Mouse (Mus musculus): Measurements from ENCODE around the gene Olfr727. TPM values are rescaled to one million over a fixed set of nuclear protein-coding genes. Genes with fewer than 3 reads are reported as not detected.

Gene Olfr727
- polyA plus RNA-seq (2012; rRNA removed), result not detected in 2 replicates

DNA sequence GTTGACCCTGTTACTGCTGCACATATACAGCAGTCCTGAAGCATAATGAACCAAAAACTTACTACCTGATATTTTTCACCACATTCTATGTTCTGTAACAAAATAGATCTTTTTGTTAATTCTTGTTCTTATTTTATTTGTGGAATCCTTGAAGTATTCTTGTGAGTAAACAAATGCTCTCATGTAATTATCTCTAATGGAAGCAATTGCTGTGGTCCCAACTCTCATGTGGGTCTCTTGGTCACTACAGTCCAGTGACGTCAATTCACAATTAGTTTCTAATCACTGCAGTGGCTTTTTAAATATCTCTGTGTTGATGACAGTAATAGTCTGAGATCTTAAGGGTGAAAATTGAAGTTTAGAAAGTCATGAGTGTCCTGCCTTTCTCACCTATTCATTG is at the start of gene Olfr727:
TSS of gene Olfr727 (plus strand) at position 301 of the 400 bp plus-strand sequence.
- no peak within 1 kb of the TSS for H3K4me3 ChIP-seq (replicated peaks; ENCODE audit: insufficient read depth, low read depth, low read length)
- no peak for DNase-seq
- H3K27ac ChIP-seq (ENCODE audit: insufficient read depth, low read length), result no peak within 1 kb of the TSS
- no peaks in the 10 kb centered on the region for H3K4me1 ChIP-seq (ENCODE audit: control insufficient read depth, insufficient read depth, low read length)
- TF ChIP-seq POLR2A (IDR thresholded peaks at IDR 0.05; ENCODE audit: borderline replicate concordance, insufficient read depth, low read length) (no peak), CTCF (IDR thresholded peaks at IDR 0.05; ENCODE audit: borderline replicate concordance, insufficient read depth, low read depth, low read length) (no peak)
- H3K27me3 ChIP-seq (ENCODE audit: control insufficient read depth, insufficient read depth, low read length), result no peaks in the 10 kb centered on the region
- 91% methylated on average over 1 of the region's 1 CpGs for WGBS

DNA sequence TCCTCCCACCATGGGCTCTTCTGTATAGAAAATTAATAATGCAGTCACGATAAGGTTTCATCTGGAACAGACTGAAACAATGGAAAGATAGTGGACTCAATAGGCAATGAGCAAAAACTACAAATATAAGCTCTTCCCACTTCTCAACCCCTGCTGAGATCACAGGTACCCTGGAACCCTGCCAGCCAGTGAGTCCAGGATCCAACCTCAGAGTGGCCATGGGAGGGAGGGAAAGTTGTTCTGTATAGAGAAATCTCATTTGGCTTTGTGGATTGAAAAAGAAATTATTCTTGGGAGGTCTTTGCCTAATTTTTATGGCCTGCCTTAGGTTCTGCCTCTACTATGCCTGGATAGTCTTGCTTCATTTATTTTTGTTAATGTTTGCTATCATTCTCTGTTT is 32.1 kb upstream of the Olfr727 start, which contains the start of gene Olfr726:
TSS of gene Olfr726 (minus strand) at position 101 of the 400 bp plus-strand sequence.
- H3K27me3 ChIP-seq (ENCODE audit: control insufficient read depth, insufficient read depth, low read length), result no peaks in the 10 kb centered on the region
- no peak within 1 kb of the TSS for H3K27ac ChIP-seq (ENCODE audit: insufficient read depth, low read length)
- no peak for DNase-seq
- WGBS, result 66% methylated on average over 1 of the region's 1 CpGs
- no peaks in the 10 kb centered on the region for H3K4me1 ChIP-seq (ENCODE audit: control insufficient read depth, insufficient read depth, low read length)
- H3K4me3 ChIP-seq (replicated peaks; ENCODE audit: insufficient read depth, low read depth, low read length), result no peak within 1 kb of the TSS
- TF ChIP-seq POLR2A (IDR thresholded peaks at IDR 0.05; ENCODE audit: borderline replicate concordance, insufficient read depth, low read length) (no peak), CTCF (IDR thresholded peaks at IDR 0.05; ENCODE audit: borderline replicate concordance, insufficient read depth, low read depth, low read length) (no peak)

DNA sequence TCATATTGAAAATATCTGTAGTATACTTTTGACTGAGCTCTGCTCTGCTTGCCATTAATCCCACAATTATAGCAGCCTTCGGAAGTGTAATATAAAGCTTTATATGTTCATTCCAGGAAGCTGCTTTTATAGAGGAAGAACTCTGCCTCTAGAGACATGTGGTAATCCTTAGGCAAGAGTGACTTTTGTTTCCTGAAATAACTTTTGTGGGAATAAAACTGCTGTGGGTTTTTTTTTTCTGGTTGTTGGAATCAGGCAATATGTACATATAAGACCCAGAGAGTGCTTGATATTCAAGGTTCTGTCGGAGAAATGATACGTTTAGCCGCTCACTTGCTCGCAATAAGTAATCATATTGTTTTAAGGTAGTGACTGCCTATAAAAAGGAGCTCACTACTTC is 19.6 kb downstream of the Olfr727 start, which contains the start of gene Olfr728:
TSS of gene Olfr728 (minus strand) at position 101 of the 400 bp plus-strand sequence.
- no peak within 1 kb of the TSS for H3K4me3 ChIP-seq (replicated peaks; ENCODE audit: insufficient read depth, low read depth, low read length)
- no peaks in the 10 kb centered on the region for H3K4me1 ChIP-seq (ENCODE audit: control insufficient read depth, insufficient read depth, low read length)
- TF ChIP-seq POLR2A (IDR thresholded peaks at IDR 0.05; ENCODE audit: borderline replicate concordance, insufficient read depth, low read length) (no peak), CTCF (IDR thresholded peaks at IDR 0.05; ENCODE audit: borderline replicate concordance, insufficient read depth, low read depth, low read length) (no peak)
- 90% methylated on average over 5 of the region's 5 CpGs for WGBS
- H3K27ac ChIP-seq (ENCODE audit: insufficient read depth, low read length), result no peak within 1 kb of the TSS
- DNase-seq, result no peak
- no peaks in the 10 kb centered on the region for H3K27me3 ChIP-seq (ENCODE audit: control insufficient read depth, insufficient read depth, low read length)

DNA sequence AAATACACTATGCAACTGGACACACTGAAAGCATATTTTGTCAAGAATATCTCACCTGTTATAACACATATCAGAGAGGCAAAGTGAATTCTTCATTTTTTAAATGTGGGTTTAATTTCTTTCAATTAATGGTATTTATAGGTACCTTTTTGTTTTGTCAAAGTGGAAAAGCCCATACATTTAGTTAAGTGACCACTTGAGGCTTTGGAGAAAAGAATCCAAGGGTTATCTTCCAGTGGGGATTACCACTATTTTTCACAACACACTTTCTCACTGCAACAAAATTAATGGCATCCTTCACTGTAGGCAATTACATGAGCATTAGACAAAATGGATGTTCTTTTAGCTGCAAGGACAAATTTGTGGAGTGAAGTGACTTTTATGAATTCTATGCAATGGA is 29.8 kb downstream of the Olfr727 start, which contains the start of gene Olfr729:
TSS of gene Olfr729 (minus strand) at position 101 of the 400 bp plus-strand sequence.
- no peak within 1 kb of the TSS for H3K4me3 ChIP-seq (replicated peaks; ENCODE audit: insufficient read depth, low read depth, low read length)
- H3K27me3 ChIP-seq (ENCODE audit: control insufficient read depth, insufficient read depth, low read length), result no peaks in the 10 kb centered on the region
- H3K27ac ChIP-seq (ENCODE audit: insufficient read depth, low read length), result no peak within 1 kb of the TSS
- TF ChIP-seq CTCF (IDR thresholded peaks at IDR 0.05; ENCODE audit: borderline replicate concordance, insufficient read depth, low read depth, low read length) (no peak), POLR2A (IDR thresholded peaks at IDR 0.05; ENCODE audit: borderline replicate concordance, insufficient read depth, low read length) (no peak)
- no peaks in the 10 kb centered on the region for H3K4me1 ChIP-seq (ENCODE audit: control insufficient read depth, insufficient read depth, low read length)
- no peak for DNase-seq

Other genes with a start within 250 kb of the Olfr727 start
- not detected in 2 replicates for gene Olfr722, start 221.2 kb upstream of the Olfr727 start, polyA plus RNA-seq (2012; rRNA removed)
- gene Olfr723, start 191.4 kb upstream of the Olfr727 start, polyA plus RNA-seq (2012; rRNA removed), result not detected in 2 replicates
- gene Olfr724, start 159.9 kb upstream of the Olfr727 start, polyA plus RNA-seq (2012; rRNA removed), result not detected in 2 replicates
- not detected in 2 replicates for gene Olfr725, start 82.8 kb upstream of the Olfr727 start, polyA plus RNA-seq (2012; rRNA removed)
- gene Olfr726, start 32.2 kb upstream of the Olfr727 start, polyA plus RNA-seq (2012; rRNA removed), result not detected in 2 replicates
- gene Olfr728, start 19.5 kb downstream of the Olfr727 start, polyA plus RNA-seq (2012; rRNA removed), result not detected in 2 replicates
- not detected in 2 replicates for gene Olfr729, start 29.7 kb downstream of the Olfr727 start, polyA plus RNA-seq (2012; rRNA removed)
- not detected in 2 replicates for gene Olfr730, start 65.0 kb downstream of the Olfr727 start, polyA plus RNA-seq (2012; rRNA removed)
- gene Olfr731, start 118.7 kb downstream of the Olfr727 start, polyA plus RNA-seq (2012; rRNA removed), result not detected in 2 replicates
- gene Olfr732, start 161.0 kb downstream of the Olfr727 start, polyA plus RNA-seq (2012; rRNA removed), result not detected in 2 replicates
- not detected in 2 replicates for gene Olfr733, start 178.3 kb downstream of the Olfr727 start, polyA plus RNA-seq (2012; rRNA removed)
- not detected in 2 replicates for gene Olfr734, start 203.6 kb downstream of the Olfr727 start, polyA plus RNA-seq (2012; rRNA removed)
- gene Olfr735, start 225.7 kb downstream of the Olfr727 start, polyA plus RNA-seq (2012; rRNA removed), result not detected in 2 replicates
- gene Tlr11, start 234.7 kb downstream of the Olfr727 start, polyA plus RNA-seq (2012; rRNA removed), result not detected in 2 replicates